Mouse (Mus musculus) neural tube, embryonic 15.5 days (tissue): ENCODE measurements at regions not wholly inside any gene's neighbourhood (a gene's known extent, or its start where the extent isn't known, plus 50 kb on each side); places are given as distances from the start of the nearest gene placed in this dataset.

Source experiments
- ATAC-seq: fragments of 200-750 bp; cut with Nextera tagmentation; 2 replicates; pipeline ENCODE4 v1.8.0; 2017; ENCODE audit warnings: mild to moderate bottlenecking, moderate TSS enrichment, moderate library complexity; ENCODE audit not compliant: low FRiP score
- H3K27ac ChIP-seq: fragments of 300-500 bp; sonication (generic); replicated peaks from 2 replicates; pipeline ENCODE4 v1.5.1; 2015; ENCODE audit warnings: mild to moderate bottlenecking, inconsistent platforms
- H3K27me3 ChIP-seq: fragments of 300-500 bp; sonication (generic); replicated peaks from 2 replicates; pipeline ENCODE4 v1.6.1; 2015; ENCODE audit warnings: inconsistent platforms
- H3K36me3 ChIP-seq: fragments of 300-500 bp; sonication (generic); 2 replicates; pipeline ENCODE4 v1.6.1; 2015; ENCODE audit warnings: inconsistent platforms
- H3K4me1 ChIP-seq: fragments of 300-500 bp; sonication (generic); 2 replicates; pipeline ENCODE4 v1.6.1; 2015; ENCODE audit warnings: inconsistent platforms
- H3K4me2 ChIP-seq: fragments of 300-500 bp; sonication (generic); 2 replicates; pipeline ENCODE4 v1.6.1; 2015; ENCODE audit warnings: inconsistent platforms, mild to moderate bottlenecking, moderate library complexity
- H3K4me3 ChIP-seq: fragments of 300-500 bp; sonication (generic); replicated peaks from 2 replicates; pipeline ENCODE4 v1.5.1; 2015; ENCODE audit warnings: mild to moderate bottlenecking, inconsistent platforms
- H3K9ac ChIP-seq: fragments of 300-500 bp; sonication (generic); replicated peaks from 2 replicates; pipeline ENCODE4 v1.6.1; 2015; ENCODE audit warnings: mild to moderate bottlenecking, inconsistent platforms
- H3K9me3 ChIP-seq: fragments of 300-500 bp; sonication (generic); replicated peaks from 2 replicates; pipeline ENCODE4 v1.6.1; 2016; ENCODE audit warnings: inconsistent platforms
- WGBS: fragments of 180-500 bp; shearing (Covaris S2); methylation state at CpG from one replicate; pipeline ENCODE4 v1.1.7; 2015; ENCODE audit warnings: mixed read lengths; 5-methylcytosine and 5-hydroxymethylcytosine counted together

DNA sequence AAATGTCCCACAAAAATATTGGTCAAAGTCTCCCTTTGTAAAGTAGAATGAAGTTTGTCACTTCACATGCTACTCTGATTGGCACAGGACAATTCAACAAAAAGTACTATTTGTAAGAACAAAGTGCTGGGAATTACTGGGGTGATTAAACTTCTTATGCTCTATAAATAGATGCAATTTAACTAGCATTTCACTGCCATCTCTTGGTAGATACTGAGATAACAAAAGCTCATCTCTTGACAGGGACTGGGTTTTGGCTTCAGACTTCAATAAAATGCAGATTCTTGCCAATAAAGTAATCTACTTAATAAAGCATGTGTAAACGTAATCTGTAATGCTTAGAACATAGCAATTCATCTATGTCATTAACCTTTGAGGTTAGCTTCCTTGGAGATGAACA is 56.5 kb upstream of the Setmar start:
- Histone ChIP-seq H3K4me3 (no peak overlapping the region), H3K36me3 (no peaks in the 10 kb centered on the region), H3K9ac (no peak overlapping the region), H3K27me3 (no peaks in the 10 kb centered on the region), H3K27ac (no peak overlapping the region), H3K4me1 (no peaks in the 10 kb centered on the region), H3K4me2 (no peak overlapping the region), H3K9me3 (no peaks in the 10 kb centered on the region)
- no peak for ATAC-seq
- 31% methylated on average over 1 of the region's 1 CpGs for WGBS
